Mouse (Mus musculus) embryo, embryonic 10 days (tissue): ENCODE results near the gene Fgfr2.

Experiments
- DNase-seq: peaks from one replicate; pipeline ENCODE4 v3.0.0-alpha.2; 2015; ENCODE audit warnings: low spot score

The Fgfr2 gene

DNA sequence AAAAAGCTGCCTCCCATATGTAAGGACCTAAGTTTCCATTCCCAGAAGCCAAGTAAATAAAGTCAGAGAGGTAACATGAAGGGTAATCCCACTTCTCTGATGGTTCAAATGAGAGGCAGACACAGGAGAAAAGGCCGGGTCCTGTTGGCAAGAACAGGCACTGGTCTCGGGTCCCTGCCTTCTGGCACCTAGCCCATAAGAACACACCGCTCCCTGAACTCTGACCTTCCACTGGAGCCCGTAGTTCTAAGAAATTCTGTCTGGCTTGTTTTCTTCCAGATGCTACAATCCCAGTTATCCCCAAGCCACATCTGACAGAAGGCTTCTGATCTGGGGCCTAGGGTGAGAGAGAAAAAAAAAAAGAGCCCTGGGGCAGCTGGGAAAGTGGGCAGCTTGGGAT is 34.7 kb downstream of the Fgfr2 start:
- no peak for DNase-seq

GRCm38 (mm10) chr7:133085408-133085807 is 37.7 kb downstream of the Fgfr2 start:
- no peak for DNase-seq

DNA sequence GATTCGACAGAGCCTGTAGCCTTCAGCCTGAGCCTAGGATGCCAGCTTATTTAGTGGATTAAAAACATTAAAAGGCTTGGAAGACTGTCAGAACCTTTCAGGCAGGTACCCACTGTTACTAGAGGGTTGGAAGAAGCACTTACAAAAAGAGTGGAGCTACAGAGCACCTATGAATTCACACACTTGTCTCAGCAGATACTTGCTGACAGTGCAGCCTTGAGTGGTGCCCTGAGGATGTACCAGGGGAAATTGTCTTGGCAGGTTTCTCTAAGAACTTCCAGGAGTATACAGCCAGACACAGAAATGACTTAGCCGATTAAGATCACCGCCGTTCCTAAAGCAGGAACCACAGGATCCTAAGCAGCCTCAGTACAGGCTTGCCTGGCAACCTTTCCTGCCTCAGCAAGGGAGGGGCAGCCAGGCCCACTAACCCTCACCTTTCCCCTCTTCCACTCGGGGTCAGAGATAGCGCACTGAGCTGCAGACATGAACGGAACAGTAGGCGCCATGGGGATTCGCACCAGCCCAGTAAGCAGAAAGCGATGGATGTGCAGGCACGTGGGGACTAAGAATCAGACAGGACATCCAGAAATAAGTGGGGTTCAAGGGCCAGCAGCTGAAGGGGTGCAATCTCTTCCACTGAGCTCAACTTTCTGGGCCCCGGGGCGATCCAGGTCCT is 39.1 kb downstream of the Fgfr2 start:
- DNase-seq, result no peak

GRCm38 (mm10) chr7:133078929-133079328 is 44.2 kb downstream of the Fgfr2 start:
- no peak for DNase-seq

DNA sequence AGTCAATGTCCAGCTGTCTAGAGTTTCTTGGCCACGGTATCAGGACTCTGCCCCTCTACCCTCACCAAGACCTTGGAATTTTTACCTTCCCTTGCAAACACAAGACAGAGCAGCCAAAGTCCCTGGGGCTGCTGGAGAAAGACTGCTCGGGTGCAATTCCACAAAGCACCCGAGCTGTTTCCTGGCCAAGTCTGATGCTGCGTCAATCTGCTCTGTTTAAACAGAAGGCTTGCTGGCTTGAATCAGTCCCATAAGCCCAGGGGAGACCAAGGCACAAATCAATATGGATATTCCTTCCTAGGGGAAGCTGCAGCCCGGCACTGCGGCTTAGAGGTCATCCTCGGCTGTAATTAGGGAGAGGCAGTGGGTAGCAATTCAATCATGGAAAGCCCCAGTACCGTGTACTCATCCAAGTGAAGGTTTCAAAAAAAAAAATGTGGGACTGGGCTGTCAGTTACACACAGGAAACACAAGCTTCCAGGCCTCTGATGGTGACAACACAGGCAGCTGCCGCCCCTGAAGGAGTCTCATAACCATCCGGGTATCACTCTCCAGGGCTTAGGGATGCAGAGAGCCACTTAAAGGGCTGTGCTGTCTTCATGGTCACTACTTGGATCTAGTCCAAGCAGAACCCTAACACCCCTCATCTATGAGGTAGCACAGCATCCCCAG is 48.6 kb downstream of the Fgfr2 start:
- DNase-seq, result no peak

- DNase-seq, result peak; percentile 37
These were observed 50.0 kb downstream of the Fgfr2 start for GRCm38 (mm10) chr7:133073147-133073651.

DNA sequence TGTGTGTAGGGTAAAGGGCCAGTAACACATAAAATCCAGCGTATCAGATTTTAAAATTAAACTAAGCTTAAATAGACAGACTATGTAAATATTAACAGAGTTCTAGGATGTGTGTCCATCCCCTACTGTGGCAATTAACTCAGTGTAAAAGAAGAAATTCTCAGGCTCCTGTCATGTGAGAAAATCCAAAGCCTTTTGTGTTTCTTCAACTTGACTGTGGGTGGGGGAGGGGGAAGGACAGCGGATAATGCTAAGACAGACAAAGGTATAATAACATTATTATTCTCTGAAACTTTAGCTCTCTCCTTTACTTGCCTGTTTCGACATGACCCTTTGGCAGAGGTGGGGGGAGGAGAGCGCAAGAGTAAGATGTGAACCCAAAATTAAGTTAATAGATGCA is 50.6 kb downstream of the Fgfr2 start:
- DNase-seq, result no peak

DNA sequence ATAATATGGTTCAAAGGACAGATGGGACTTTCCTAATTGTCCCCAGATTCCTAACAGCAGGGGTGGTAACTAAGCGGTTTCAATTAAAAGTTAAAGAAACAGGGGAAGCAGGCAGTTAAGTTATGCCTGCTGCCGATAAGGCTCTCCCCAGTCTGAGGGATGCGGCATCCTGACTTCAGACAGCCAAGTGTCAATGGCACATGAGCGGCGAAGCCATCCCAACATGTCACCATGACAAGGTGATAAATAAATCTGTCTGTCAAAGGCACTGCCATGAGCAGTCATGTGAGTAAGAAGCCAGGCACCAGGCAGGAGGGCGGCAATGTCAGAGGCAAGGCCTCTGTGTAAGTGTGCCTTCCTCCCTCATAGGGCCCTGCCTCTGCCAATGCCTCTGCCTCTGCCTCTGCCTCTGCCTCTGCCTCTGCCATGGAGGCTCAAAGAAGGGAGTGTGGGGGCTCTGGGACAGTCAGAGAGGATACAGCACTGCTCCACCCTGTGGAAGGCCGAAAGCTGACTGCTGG is 55.8 kb downstream of the Fgfr2 start:
- peak; percentile 11 for DNase-seq

GRCm38 (mm10) chr7:133066776-133067175 is 56.4 kb downstream of the Fgfr2 start:
- DNase-seq, result no peak

DNA sequence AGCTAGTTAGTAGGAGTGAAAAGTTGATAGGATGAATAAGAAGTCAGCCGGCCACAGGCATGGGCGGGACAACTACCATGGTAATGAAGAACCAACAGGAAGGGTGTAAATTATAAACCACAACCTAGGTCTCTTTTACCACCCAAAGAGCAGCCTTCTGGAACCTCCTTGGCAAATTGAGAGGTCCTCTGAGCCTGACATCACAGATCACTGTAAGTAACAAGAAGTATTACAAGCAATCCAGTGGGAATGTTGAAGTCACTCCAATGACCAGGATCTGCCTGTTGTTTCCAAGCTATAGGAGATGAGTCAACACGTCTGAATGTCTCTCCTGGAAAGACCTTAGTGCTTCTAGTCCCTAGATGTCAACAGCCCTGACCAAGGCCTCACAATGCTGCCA is 61.1 kb downstream of the Fgfr2 start:
- no peak for DNase-seq

- DNase-seq, result no peak
These were observed 63.0 kb downstream of the Fgfr2 start for GRCm38 (mm10) chr7:133060170-133060569.

- no peak for DNase-seq
These were observed 63.5 kb downstream of the Fgfr2 start for GRCm38 (mm10) chr7:133059517-133060104.

GRCm38 (mm10) chr7:133059150-133059509 is 64.0 kb downstream of the Fgfr2 start:
- no peak for DNase-seq

DNA sequence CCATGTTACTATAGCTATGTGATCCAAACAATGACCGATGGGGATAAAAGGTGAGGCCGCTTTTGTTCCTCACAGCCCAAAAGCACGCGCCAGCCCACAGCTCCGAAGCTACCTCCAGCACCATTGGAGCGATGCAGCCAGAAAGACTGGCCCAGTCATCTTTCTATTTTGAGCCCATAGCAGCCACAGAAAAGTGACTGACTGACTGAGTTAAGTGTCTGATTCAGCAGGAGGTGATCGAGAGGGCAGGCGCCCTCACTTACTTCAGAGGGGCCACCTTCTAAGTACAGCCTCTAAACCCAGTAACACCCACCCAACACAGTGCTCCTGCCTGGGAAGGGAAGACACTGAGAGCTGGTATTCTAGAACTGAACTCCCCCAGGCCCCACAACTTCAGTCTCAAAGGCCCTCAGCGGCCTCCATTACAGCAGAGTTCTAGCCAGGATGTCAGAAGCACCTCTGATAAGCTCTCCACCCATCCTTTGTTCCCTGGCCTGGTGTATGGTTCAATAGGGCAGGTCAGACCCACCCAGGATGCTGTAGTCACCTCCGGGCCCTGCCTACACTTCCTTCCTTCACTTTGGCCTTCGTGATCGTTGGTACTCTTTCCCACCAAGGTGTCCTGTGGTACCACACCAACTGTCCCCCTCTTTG is 64.5 kb downstream of the Fgfr2 start:
- no peak for DNase-seq

GRCm38 (mm10) chr7:133056924-133057323 is 66.2 kb downstream of the Fgfr2 start:
- DNase-seq, result no peak

DNA sequence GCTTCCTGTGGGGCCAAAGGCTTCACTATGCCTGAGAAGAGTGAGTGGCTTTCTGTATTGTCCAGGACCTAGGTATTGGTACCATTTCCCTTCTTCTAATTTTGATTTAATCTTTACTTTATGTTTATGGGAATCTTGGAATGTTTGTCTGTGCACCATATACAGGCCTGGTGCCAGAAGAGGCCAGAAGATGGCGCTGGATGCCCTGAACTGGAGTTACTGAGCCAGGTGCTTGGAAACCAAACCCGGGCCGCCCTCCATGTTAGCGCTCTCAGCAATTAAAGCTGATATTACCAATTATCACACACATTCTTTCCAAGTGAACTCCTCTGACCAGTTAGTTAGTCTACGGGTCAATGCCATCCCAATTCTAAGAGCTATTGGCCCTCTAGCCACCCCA is 68.7 kb downstream of the Fgfr2 start:
- no peak for DNase-seq

- DNase-seq, result no peak
These were observed 69.4 kb downstream of the Fgfr2 start for GRCm38 (mm10) chr7:133053757-133054156.

GRCm38 (mm10) chr7:133052819-133053218 is 70.3 kb downstream of the Fgfr2 start:
- DNase-seq, result no peak

GRCm38 (mm10) chr7:133050681-133051080 is 72.5 kb downstream of the Fgfr2 start:
- DNase-seq, result no peak

DNA sequence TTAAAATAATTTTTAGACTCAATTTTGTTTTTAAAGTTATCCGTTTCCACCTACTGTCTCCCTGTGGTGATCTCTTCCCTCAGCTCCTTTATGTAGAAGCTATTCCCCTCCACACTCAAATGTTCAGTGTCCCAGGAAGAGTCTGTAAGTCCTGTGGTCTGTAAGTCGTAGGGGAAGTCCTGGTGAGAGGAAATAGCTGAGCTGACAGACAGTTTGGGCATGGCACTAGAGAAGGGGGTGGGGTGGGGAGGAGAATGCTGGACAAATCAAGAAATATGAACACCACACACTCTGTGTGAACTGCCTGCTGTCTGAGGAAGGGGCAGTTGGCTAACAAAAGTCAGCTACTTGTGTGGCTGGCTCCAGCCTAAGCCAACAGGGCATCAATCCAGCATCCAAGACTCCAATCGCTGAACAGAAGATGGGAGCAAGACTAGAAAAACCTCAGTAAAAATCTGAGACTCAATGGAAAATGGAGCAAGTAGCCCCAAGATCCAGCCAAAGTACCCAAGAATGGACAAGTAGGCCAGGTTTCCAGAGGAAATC is 75.0 kb downstream of the Fgfr2 start:
- no peak for DNase-seq

- DNase-seq, result no peak
These were observed 75.9 kb downstream of the Fgfr2 start for GRCm38 (mm10) chr7:133047287-133047686.

DNA sequence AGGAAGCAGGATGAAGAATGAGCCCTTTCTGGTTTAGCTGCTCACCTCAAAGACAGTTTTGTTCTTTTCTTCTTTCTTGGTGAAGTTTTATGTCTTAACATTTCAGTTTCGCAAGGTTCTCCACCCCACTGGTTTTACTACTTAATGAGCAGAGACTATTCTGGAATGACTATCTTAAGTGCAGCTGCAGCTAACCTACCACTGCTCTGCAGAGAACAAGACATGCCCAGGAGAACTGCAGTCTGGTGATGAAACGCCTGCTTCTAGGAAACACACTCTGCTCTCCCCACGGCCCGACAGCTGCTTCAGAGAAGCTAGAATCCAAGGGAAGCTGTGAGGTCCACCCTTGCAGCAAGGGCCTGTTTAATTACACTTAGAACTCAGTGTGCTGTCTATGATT is 78.4 kb downstream of the Fgfr2 start:
- DNase-seq, result no peak
